Mouse (Mus musculus) MEL (cell line): ENCODE measurements around the gene Duox1. TPM values are rescaled to one million over a fixed set of nuclear protein-coding genes. Genes with fewer than 3 reads are reported as not detected.
"Not testable (repeated sequence)": the region's sequence is repeated elsewhere in the genome, so short reads cannot be mapped to it uniquely, and the experiment has no call there.

Experiments
- DNase-seq: peaks from one replicate; pipeline ENCODE4 v3.0.0; 2011; ENCODE audit warnings: low read depth, low spot score
- H3K27ac ChIP-seq: 2 replicates; pipeline ENCODE4 v1.5.1; 2012; ENCODE audit warnings: low read depth, mild to moderate bottlenecking, control low read depth, low read length, moderate library complexity; ENCODE audit not compliant: control insufficient read depth
- H3K27me3 ChIP-seq, 2 experiments: fragments of 150-350 bp in 1 of 2; sonication (generic) in 1 of 2; 2 replicates each; pipeline ENCODE4 v1.6.1; 2012; ENCODE audit warnings: low read length in 2 of 2, mild to moderate bottlenecking in 2 of 2, improper control_type of control experiment in 1 of 2, moderate library complexity in 1 of 2; ENCODE audit not compliant: insufficient read depth in 2 of 2, control insufficient read depth in 1 of 2
- H3K36me3 ChIP-seq, 2 experiments: 2 replicates each; pipeline ENCODE4 v1.6.1; 2012 to 2014; ENCODE audit warnings: low read length in 2 of 2, improper control_type of control experiment in 1 of 2, inconsistent platforms in 1 of 2, mild to moderate bottlenecking in 1 of 2; ENCODE audit not compliant: insufficient read depth in 2 of 2, control insufficient read depth in 1 of 2
- H3K4me1 ChIP-seq, 2 experiments: fragments of 150-350 bp in 1 of 2; sonication (generic) in 1 of 2; 2 replicates each; pipeline ENCODE4 v1.6.1; 2012; ENCODE audit warnings: low read length in 2 of 2, improper control_type of control experiment in 1 of 2, mild to moderate bottlenecking in 1 of 2; ENCODE audit not compliant: insufficient read depth in 2 of 2, control insufficient read depth in 1 of 2
- H3K4me3 ChIP-seq, 2 experiments: fragments of 150-350 bp in 1 of 2; sonication (generic) in 1 of 2; 2 replicates each; pipeline ENCODE4 v1.5.1; 2012; ENCODE audit warnings: low read depth in 2 of 2, low read length in 2 of 2, mild to moderate bottlenecking in 2 of 2, moderate library complexity in 2 of 2, control low read depth in 1 of 2, improper control_type of control experiment in 1 of 2; ENCODE audit not compliant: control insufficient read depth in 1 of 2, insufficient read depth in 1 of 2
- H3K79me2 ChIP-seq: 2 replicates; pipeline ENCODE4 v1.6.1; 2012; ENCODE audit warnings: mild to moderate bottlenecking, low read length, moderate library complexity; ENCODE audit not compliant: control insufficient read depth, poor library complexity, insufficient read depth
- H3K9ac ChIP-seq: 2 replicates; pipeline ENCODE4 v1.6.1; 2012; ENCODE audit warnings: low read depth, mild to moderate bottlenecking, control low read depth, low read length, moderate library complexity; ENCODE audit not compliant: control insufficient read depth, poor library complexity, severe bottlenecking
- H3K9me3 ChIP-seq: fragments of 150-350 bp; sonication (generic); replicated peaks from 2 replicates; pipeline ENCODE4 v1.6.1; 2012; ENCODE audit warnings: mild to moderate bottlenecking, low read length, improper control_type of control experiment, moderate library complexity; ENCODE audit not compliant: insufficient read depth
- BHLHE40 ChIP-seq: IDR thresholded peaks from 2 replicates; pipeline ENCODE4 v1.6.1; 2012; ENCODE audit warnings: low read depth, mild to moderate bottlenecking, inconsistent platforms, low read length, improper control_type of control experiment, borderline replicate concordance
- CTCF ChIP-seq, 3 experiments: IDR thresholded peaks in 2 of 3; conservative IDR thresholded peaks in 1 of 3; 2 replicates each; pipeline ENCODE4 v1.5.1; 2011 to 2012; ENCODE audit warnings: low read length in 3 of 3, low read depth in 2 of 3, mild to moderate bottlenecking in 2 of 3, improper control_type of control experiment in 1 of 3, inconsistent platforms in 1 of 3, mixed read lengths in 1 of 3, moderate library complexity in 1 of 3; ENCODE audit not compliant: control insufficient read depth in 1 of 3, insufficient read depth in 1 of 3, poor library complexity in 1 of 3, severe bottlenecking in 1 of 3
- E2F4 ChIP-seq: IDR thresholded peaks from 2 replicates; pipeline ENCODE4 v1.6.1; 2011; ENCODE audit warnings: low read depth, low read length, improper control_type of control experiment, borderline replicate concordance
- ELF1 ChIP-seq: IDR thresholded peaks from 2 replicates; pipeline ENCODE4 v1.6.1; 2014; ENCODE audit warnings: low read depth, mild to moderate bottlenecking, inconsistent platforms, low read length, improper control_type of control experiment, moderate library complexity
- EP300 ChIP-seq, 2 experiments: IDR thresholded peaks; 2 replicates each; pipeline ENCODE4 v1.6.1; 2011; ENCODE audit warnings: improper control_type of control experiment in 2 of 2, low read length in 2 of 2, low read depth in 1 of 2, mild to moderate bottlenecking in 1 of 2
- GATA1 ChIP-seq: IDR thresholded peaks from 2 replicates; pipeline ENCODE4 v1.6.1; 2011; ENCODE audit warnings: low read depth, low read length, improper control_type of control experiment
- KAT2A ChIP-seq: conservative IDR thresholded peaks from 2 replicates; pipeline ENCODE4 v1.6.1; 2012; ENCODE audit warnings: low read depth, low read length, improper control_type of control experiment, inconsistent platforms
- MAFK ChIP-seq: IDR thresholded peaks from 2 replicates; pipeline ENCODE4 v1.6.1; 2011; ENCODE audit warnings: low read depth, mild to moderate bottlenecking, low read length, improper control_type of control experiment, borderline replicate concordance
- MAZ ChIP-seq: IDR thresholded peaks from 2 replicates; pipeline ENCODE4 v1.6.1; 2012; ENCODE audit warnings: low read depth, mild to moderate bottlenecking, inconsistent platforms, low read length, improper control_type of control experiment
- MXI1 ChIP-seq: IDR thresholded peaks from 2 replicates; pipeline ENCODE4 v1.6.1; 2011; ENCODE audit warnings: mild to moderate bottlenecking, low read depth, low read length, improper control_type of control experiment
- NRF1 ChIP-seq: IDR thresholded peaks from 2 replicates; pipeline ENCODE4 v1.6.1; 2014; ENCODE audit warnings: low read depth, mild to moderate bottlenecking, inconsistent platforms, low read length, improper control_type of control experiment, moderate library complexity; ENCODE audit not compliant: poor library complexity, insufficient read depth, severe bottlenecking
- RCOR1 ChIP-seq: IDR thresholded peaks from 2 replicates; pipeline ENCODE4 v1.6.1; 2012; ENCODE audit warnings: low read depth, mild to moderate bottlenecking, inconsistent platforms, low read length, improper control_type of control experiment
- SMC3 ChIP-seq: IDR thresholded peaks from 2 replicates; pipeline ENCODE4 v1.6.1; 2011; ENCODE audit warnings: low read depth, low read length, improper control_type of control experiment
- TAL1 ChIP-seq: IDR thresholded peaks from 2 replicates; pipeline ENCODE4 v1.6.1; 2012; ENCODE audit warnings: mild to moderate bottlenecking, inconsistent platforms, low read length, moderate library complexity, mixed read lengths
- TBP ChIP-seq: IDR thresholded peaks from 2 replicates; pipeline ENCODE4 v1.8.0; 2011; ENCODE audit warnings: low read depth, low read length, improper control_type of control experiment
- TCF12 ChIP-seq: IDR thresholded peaks from 2 replicates; pipeline ENCODE4 v1.6.1; 2014; ENCODE audit warnings: low read depth, mild to moderate bottlenecking, inconsistent platforms, low read length, improper control_type of control experiment, moderate library complexity
- UBTF ChIP-seq: IDR thresholded peaks from 2 replicates; pipeline ENCODE4 v1.6.1; 2012; ENCODE audit warnings: low read depth, mild to moderate bottlenecking, inconsistent platforms, low read length, improper control_type of control experiment, moderate library complexity, borderline replicate concordance; ENCODE audit not compliant: insufficient read depth
- USF2 ChIP-seq, 2 experiments: IDR thresholded peaks; 2 replicates each; pipeline ENCODE4 v1.6.1; 2011 to 2012; ENCODE audit warnings: improper control_type of control experiment in 2 of 2, low read length in 2 of 2, borderline replicate concordance in 1 of 2, inconsistent platforms in 1 of 2, low read depth in 1 of 2, mild to moderate bottlenecking in 1 of 2; ENCODE audit not compliant: insufficient read depth in 1 of 2
- ZC3H11A ChIP-seq: IDR thresholded peaks from 2 replicates; pipeline ENCODE4 v1.6.1; 2012; ENCODE audit warnings: low read depth, mild to moderate bottlenecking, inconsistent platforms, low read length, improper control_type of control experiment
- ZNF384 ChIP-seq: IDR thresholded peaks from 2 replicates; pipeline ENCODE4 v1.6.1; 2012; ENCODE audit warnings: low read depth, mild to moderate bottlenecking, inconsistent platforms, low read length, improper control_type of control experiment
- polyA plus RNA-seq, 2 experiments: library from polyadenylated mRNA; stranded (reverse) in 1 of 2; unstranded in 1 of 2; fragments of >175 nt in 1 of 2; fragments of >200 nt in 1 of 2; gene quantifications; 2 replicates each; pipeline versions ENCODE4 v1.2.1 to v1.2.4; 2012; ENCODE audit warnings: low replicate concordance in 2 of 2, low read depth in 1 of 2; ENCODE audit not compliant: insufficient read length in 2 of 2, insufficient read depth in 1 of 2, missing spikeins in 1 of 2
- total RNA-seq: library from RNA; depleted of rRNA; stranded (reverse); fragments of 300-350 nt; gene quantifications from 2 replicates; pipeline ENCODE4 v1.2.3, GENCODE M21; 2012

Gene Duox1
- total and polyA plus RNA-seq, 3 experiments = 0.01 TPM; not detected in 2

DNA sequence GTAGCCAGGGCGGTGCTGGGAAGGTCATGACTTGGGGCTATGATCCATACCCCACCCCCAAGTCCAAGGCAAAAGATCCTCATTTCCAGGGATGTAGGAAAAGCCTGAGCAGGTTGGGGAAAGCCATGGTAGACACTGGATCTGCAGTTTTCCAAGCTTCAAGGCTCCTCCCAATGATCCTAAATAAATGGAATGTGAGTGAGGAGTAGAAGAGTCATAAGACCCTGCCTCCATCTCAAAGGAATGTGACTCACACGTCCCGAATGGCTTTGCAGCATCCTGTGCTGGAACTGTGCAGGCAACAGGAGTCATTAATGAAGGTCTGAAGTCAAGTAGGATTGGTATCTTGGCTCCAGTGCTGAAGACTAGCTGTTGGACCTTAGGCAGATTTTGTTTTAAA, 12.5 kb downstream of the Duox1 start:
- H3K27me3 ChIP-seq = peaks cover under 1 to 2% of the 10 kb centered on the region in 2 experiments; a peak in 1 of 4 replicates
- H3K4me3 ChIP-seq = no peak overlapping the region

DNA sequence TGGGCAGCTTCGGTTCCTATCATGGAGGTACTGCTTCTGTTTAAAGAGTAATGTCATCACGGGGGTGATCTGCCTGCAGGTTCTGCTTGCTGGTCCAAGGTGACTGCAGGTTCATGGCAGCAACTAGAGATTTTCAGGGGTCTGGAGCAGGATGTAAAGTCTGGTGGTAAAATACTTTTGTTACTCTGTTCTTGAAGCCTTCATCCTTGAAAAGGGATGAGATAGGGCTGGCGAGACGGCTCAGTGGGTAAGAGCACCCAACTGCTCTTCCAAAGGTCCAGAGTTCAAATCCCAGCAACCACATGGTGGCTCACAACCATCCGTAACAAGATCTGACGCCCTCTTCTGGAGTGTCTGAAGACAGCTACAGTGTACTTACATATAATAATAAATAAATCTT, 14.8 kb downstream of the Duox1 start:
- H3K79me2 ChIP-seq, H3K9ac ChIP-seq, H3K9me3 ChIP-seq, H3K4me1 ChIP-seq, H3K4me3 ChIP-seq, H3K27me3 ChIP-seq, H3K27ac ChIP-seq, DNase-seq, H3K36me3 ChIP-seq: not testable (repeated sequence)
- TF ChIP-seq TBP = peak; percentile 83; the same call in 1 of the 2 replicates

More for the DNA sequence above, 12.5 kb downstream of the Duox1 start:
- H3K4me1 ChIP-seq = no peaks in the 10 kb centered on the region
- H3K9ac ChIP-seq = no peak overlapping the region
- H3K27ac ChIP-seq = no peak overlapping the region
- no peak for DNase-seq
- no peaks in the 10 kb centered on the region for H3K9me3 ChIP-seq
- TF ChIP-seq BHLHE40 = no peak
- H3K36me3 ChIP-seq = no peaks in the 10 kb centered on the region
- H3K79me2 ChIP-seq = no peaks in the 10 kb centered on the region

DNA sequence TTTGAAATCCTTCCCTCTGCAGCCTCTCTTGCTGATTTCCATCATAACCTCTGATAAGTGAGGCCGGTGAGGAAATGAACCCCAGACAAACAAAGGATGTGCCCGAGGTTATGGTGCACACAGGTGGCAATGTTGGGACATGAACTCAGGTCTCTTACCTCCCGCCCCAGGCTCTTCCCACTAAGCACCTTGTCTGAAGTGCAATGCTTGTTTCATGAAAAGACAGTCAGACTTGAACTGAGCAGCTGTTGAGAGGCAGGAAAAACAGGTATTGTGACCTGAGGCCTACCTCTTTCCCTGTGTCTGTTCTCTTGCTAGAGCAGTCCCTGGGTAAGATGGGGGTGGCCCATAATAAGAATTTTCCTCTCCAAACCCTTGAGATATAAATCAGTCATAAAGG, 16.8 kb downstream of the Duox1 start:
- Histone ChIP-seq H3K4me3 (no peak overlapping the region), H3K27me3 (no peaks in the 10 kb centered on the region), H3K4me1 (peaks cover 0 to 2% of the 10 kb centered on the region in 2 experiments; a peak in 2 of 4 replicates)

DNA sequence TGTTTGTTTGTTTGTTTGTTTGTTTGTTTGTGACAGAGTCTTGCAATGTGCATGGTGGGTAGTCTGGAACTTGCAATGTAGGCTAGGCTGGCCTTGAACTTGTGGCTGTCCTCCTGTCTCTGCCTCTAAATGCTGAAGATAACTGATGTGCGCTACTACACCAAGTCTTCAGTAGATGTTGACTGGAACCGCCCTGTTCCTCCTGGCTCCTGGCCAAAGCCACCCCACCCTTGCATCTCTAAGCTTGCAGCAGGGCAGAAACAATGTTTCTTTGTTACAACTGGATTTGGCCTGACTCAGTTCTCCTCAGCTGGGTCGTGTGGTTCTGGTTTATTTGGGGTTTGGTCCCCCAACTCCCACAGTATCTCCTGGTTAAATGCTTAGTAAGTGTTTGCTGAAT, 18.7 kb downstream of the Duox1 start:
- Histone ChIP-seq H3K4me1 (peaks cover 0 to 2% of the 10 kb centered on the region in 2 experiments; a peak in 2 of 4 replicates), H3K4me3 (no peak overlapping the region), H3K27ac (no peak overlapping the region), H3K9ac (no peak overlapping the region), H3K27me3 (no peaks in the 10 kb centered on the region), H3K36me3 (no peaks in the 10 kb centered on the region), H3K79me2 (no peaks in the 10 kb centered on the region), H3K9me3 (no peaks in the 10 kb centered on the region)
- peak; percentile 85 for DNase-seq
- no peak for TF ChIP-seq EP300 (IDR thresholded peaks at IDR 0.05; ENCODE audit: low read depth in 1 of 2, low read length in 2 of 2)
- peak; percentile 6; the same call in 1 of the 2 replicates for TF ChIP-seq SMC3
- no peak for TF ChIP-seq UBTF

More for the DNA sequence above, 16.8 kb downstream of the Duox1 start:
- H3K27ac ChIP-seq = no peak overlapping the region
- DNase-seq = no peak
- no peak overlapping the region for H3K9ac ChIP-seq
- no peak for TF ChIP-seq TCF12
- TF ChIP-seq USF2 (IDR thresholded peaks at IDR 0.05; ENCODE audit: borderline replicate concordance in 1 of 2, insufficient read depth in 1 of 2, low read depth in 1 of 2, low read length in 2 of 2) = no peak
- no peak for TF ChIP-seq BHLHE40
- TF ChIP-seq RCOR1 = no peak
- TF ChIP-seq MAZ = no peak
- TF ChIP-seq MAFK = no peak
- TF ChIP-seq E2F4 = no peak
- TF ChIP-seq EP300 (IDR thresholded peaks at IDR 0.05; ENCODE audit: low read depth in 1 of 2, low read length in 2 of 2) = no peak
- no peak for TF ChIP-seq NRF1
- no peak for TF ChIP-seq ZNF384
- TF ChIP-seq ZC3H11A = no peak
- no peak for TF ChIP-seq ELF1
- no peak for TF ChIP-seq TAL1
- TF ChIP-seq CTCF (IDR thresholded peaks at IDR 0.05 in 2 of 3, conservative IDR thresholded peaks at IDR 0.05 in 1 of 3; ENCODE audit: control insufficient read depth in 1 of 3, insufficient read depth in 1 of 3, low read depth in 2 of 3, low read length in 3 of 3, poor library complexity in 1 of 3, severe bottlenecking in 1 of 3) = no peak
- no peak for TF ChIP-seq KAT2A
- TF ChIP-seq MXI1 = no peak
- TF ChIP-seq GATA1 = no peak
- H3K9me3 ChIP-seq = no peaks in the 10 kb centered on the region
- H3K36me3 ChIP-seq = no peaks in the 10 kb centered on the region
- no peaks in the 10 kb centered on the region for H3K79me2 ChIP-seq
